Mouse (Mus musculus): ENCODE data around the gene Ank3.

DNA sequence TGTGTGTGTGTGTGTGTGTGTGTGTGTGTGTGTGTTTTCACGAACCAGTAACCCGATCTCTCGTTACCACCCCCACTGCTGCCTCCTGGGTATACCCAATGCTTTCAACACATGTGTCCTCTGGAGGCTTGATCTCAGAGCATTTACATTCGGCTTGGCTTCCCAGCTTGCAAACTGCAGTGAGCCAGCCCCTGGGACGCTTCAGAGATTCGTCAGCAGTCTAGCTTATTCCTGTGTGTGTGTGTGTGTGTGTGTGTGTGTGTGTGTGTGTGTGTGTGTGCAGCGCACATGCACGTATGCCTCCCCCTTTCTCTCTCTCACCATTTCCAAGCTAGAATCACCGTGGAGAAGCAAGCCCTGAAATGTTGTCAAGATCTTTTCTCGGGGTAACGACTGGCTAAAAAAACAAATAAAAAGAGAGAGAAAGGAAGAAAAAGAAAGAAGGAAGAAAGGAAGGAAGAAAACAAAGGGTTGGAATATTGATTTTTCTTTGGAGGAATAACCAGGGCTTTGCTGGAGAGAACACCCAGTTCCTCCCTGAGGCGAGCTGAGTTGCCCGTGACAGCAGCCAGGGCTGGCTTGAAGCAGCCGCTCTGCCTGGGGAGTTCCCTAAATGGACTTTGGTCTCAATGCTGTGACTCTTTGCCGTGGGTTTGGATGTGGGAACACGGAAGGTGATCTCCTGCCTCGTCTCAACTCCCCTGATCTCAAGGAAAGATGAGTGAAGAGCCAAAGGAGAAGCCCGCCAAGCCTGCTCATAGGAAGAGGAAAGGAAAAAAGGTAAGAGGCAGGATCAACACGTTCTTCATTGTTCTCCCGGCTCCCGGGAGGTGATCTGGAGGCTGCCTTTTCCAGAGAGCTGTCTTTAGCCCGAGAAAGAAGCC, 135.2 kb downstream of the Ank3 start:
- no peak for TF ChIP-seq CTCF (IDR thresholded peaks at IDR 0.05; ENCODE audit: borderline replicate concordance, extremely low read depth, insufficient read depth, insufficient read length)
- TF ChIP-seq POLR2A (IDR thresholded peaks at IDR 0.05; ENCODE audit: borderline replicate concordance, extremely low read depth, insufficient read depth, insufficient read length, poor library complexity, severe bottlenecking) = no peak

Measured in brain, embryonic 14.5 days (tissue).